Mouse (Mus musculus) left cerebral cortex, adult 11 months (tissue): Measurements from ENCODE around the gene Rgl2.
A peak's percentile ranks its signal among the peaks of the same experiment; 100 is the strongest.
"Not testable (repeated sequence)": the region's sequence is repeated elsewhere in the genome, so short reads cannot be mapped to it uniquely, and the experiment has no call there.

ENCODE experiments used
- DNase-seq: peaks from one replicate; pipeline ENCODE4 v3.0.0; 2022; ENCODE audit warnings: low spot score

Rgl2 gene

GRCm38 (mm10) chr17:33972691-33973090, 43.3 kb downstream of the Rgl2 start:
- DNase-seq: no peak

DNA sequence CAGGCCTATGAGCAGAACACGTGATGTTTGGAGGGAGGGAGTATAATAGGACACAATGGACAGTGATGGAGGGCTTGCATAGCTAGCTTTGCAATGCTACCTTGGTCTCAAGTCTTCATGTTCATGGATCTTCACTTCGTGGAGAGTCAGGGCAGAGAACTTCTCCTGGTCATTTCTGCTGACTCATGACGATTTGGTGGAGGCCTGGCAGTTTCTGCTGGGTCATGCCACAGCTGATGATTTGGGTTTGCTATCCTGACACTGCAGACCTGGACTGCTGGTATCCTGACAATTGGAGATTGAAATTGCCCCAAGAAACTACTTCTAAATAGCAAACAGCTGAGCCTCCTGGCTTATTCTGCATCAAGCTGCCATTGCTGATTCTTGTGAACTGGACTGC, 44.2 kb downstream of the Rgl2 start:
- DNase-seq: no peak

DNA sequence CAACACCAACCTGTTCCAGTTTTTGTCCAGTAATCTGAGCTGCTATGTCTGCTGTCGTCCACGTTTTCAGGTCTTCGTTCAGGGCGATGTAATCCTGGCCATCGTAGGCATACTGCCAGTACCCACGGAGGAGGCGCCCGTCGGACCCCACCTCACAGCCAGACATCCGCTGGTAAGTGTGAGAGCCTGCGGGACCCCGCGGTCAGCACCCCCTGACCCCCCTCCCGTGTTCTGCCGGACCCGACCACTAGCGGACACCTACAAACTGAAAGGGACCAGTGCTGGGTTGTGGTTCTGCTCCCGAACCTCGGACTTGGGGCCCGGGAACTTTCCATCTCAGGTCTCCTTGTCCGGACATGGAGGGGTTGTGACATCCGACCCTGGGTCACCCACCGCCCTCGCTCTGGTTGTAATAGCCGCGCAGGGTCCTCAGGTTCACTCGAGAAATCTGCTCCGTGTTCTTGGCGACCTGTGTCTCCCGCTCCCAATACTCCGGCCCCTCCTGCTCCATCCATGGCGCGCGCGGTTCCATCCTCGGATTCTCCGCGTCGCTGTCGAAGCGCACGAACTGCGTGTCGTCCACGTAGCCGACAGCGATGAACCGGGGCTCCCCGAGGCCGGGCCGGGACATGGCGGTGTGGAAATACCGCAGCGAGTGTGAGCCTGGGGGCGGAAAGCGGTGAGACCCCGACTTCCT, 48.7 kb downstream of the Rgl2 start:
- DNase-seq: no peak

- no peak for DNase-seq
These were observed 49.3 kb downstream of the Rgl2 start for GRCm38 (mm10) chr17:33978631-33979031.

- DNase-seq: no peak
These were observed 50.2 kb downstream of the Rgl2 start for GRCm38 (mm10) chr17:33979512-33980050.

GRCm38 (mm10) chr17:33980181-33981035, 51.1 kb downstream of the Rgl2 start:
- no peak for DNase-seq

GRCm38 (mm10) chr17:33981192-33981909, 52.0 kb downstream of the Rgl2 start:
- peak; percentile 89 for DNase-seq

DNA sequence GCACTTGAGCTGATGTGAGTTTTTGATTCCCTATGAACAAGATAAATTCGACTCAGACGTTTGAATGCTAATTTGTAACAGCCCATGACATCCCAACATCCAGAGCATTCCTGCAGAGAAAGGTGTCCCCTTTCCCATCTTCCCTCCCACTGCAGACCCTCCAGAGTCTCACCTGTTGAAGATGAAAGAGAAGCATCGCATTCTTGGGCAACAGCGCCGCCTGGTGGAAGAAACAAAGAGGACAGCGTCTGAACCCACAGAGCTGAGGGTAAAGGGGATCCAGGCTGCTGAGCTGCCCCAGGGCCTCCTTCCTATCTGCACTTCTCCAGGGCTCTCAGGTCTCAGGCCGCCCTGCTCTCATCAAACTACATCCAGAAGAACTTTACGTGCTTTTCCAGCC, 52.8 kb downstream of the Rgl2 start:
- DNase-seq: not testable (repeated sequence)
